Mouse (Mus musculus) layer of hippocampus, adult 2 months (tissue): ENCODE measurements at regions not wholly inside any gene's neighbourhood (a gene's known extent, or its start where the extent isn't known, plus 50 kb on each side); places are given as distances from the start of the nearest gene placed in this dataset.
"Not testable (repeated sequence)": the region's sequence is repeated elsewhere in the genome, so short reads cannot be mapped to it uniquely, and the experiment has no call there.

ENCODE experiments used
- DNase-seq, 2 experiments: peaks; one replicate each; pipeline ENCODE4 v3.0.0; 2022; ENCODE audit warnings: low spot score in 2 of 2
- H3K27ac ChIP-seq: fragments of 200-600 bp; 2 replicates; pipeline ENCODE4 v1.8.1; 2022
- H3K4me3 ChIP-seq: fragments of 200-600 bp; 2 replicates; pipeline ENCODE4 v1.8.1; 2022; ENCODE audit warnings: mild to moderate bottlenecking
- CTCF ChIP-seq: fragments of 200-600 bp; conservative IDR thresholded peaks from 2 replicates; pipeline ENCODE4 v1.8.1; 2022; ENCODE audit warnings: antibody characterized with exemption, mild to moderate bottlenecking, moderate library complexity

- no peak overlapping the region for H3K4me3 ChIP-seq
- H3K27ac ChIP-seq: no peak overlapping the region
- DNase-seq: no peak
- no peak for TF ChIP-seq CTCF
Measured at GRCm38 (mm10) chr10:120284785-120285184, 57.9 kb downstream of the Llph start.

- no peak for DNase-seq
- Histone ChIP-seq H3K27ac (no peak overlapping the region), H3K4me3 (no peak overlapping the region)
- no peak for TF ChIP-seq CTCF
Measured at GRCm38 (mm10) chr10:120291912-120292311, 65.0 kb downstream of the Llph start.

- H3K27ac ChIP-seq, DNase-seq, H3K4me3 ChIP-seq: not testable (repeated sequence)
Measured at GRCm38 (mm10) chr10:120293381-120293780, 66.5 kb downstream of the Llph start.

- TF ChIP-seq CTCF: no peak
- no peak overlapping the region for H3K27ac ChIP-seq
- DNase-seq: no peak
- H3K4me3 ChIP-seq: no peak overlapping the region
Measured at GRCm38 (mm10) chr10:120294487-120294886, 67.6 kb downstream of the Llph start.

GRCm38 (mm10) chr10:120297311-120297710, 70.4 kb downstream of the Llph start:
- no peak overlapping the region for H3K27ac ChIP-seq
- DNase-seq: no peak
- no peak for TF ChIP-seq CTCF

GRCm38 (mm10) chr10:120298293-120298927, 71.5 kb downstream of the Llph start:
- no peak for DNase-seq
- H3K4me3 ChIP-seq: no peak overlapping the region
- H3K27ac ChIP-seq: no peak overlapping the region
- no peak for TF ChIP-seq CTCF

More at GRCm38 (mm10) chr10:120297311-120297710, 70.4 kb downstream of the Llph start:
- no peak overlapping the region for H3K4me3 ChIP-seq

GRCm38 (mm10) chr10:120306010-120306409, 79.1 kb downstream of the Llph start:
- peak in 1 of 2 experiments; percentile 22 for DNase-seq
- H3K4me3 ChIP-seq: no peak overlapping the region
- TF ChIP-seq CTCF: peak; percentile 72
- no peak overlapping the region for H3K27ac ChIP-seq

- Histone ChIP-seq H3K4me3 (no peak overlapping the region), H3K27ac (no peak overlapping the region)
- DNase-seq: no peak
- no peak for TF ChIP-seq CTCF
Measured at GRCm38 (mm10) chr10:120308681-120309080, 81.8 kb downstream of the Llph start.
